Mouse (Mus musculus): ENCODE results near the gene Ilf3. TPM values are rescaled to one million over a fixed set of nuclear protein-coding genes. Genes with fewer than 3 reads are reported as not detected.

Gene Ilf3
- total and polyA plus RNA-seq, 2 experiments from 2014 or later: 105 to 198 TPM

- Histone ChIP-seq H3K4me1 (ENCODE audit: insufficient read depth, low read length) (no peaks in the 10 kb centered on the region), H3K4me3 (ENCODE audit: low read depth, low read length) (no peak overlapping the region), H3K9ac (replicated peaks; ENCODE audit: low read length, poor library complexity, severe bottlenecking) (no peak overlapping the region), H3K36me3 (ENCODE audit: insufficient read depth, low read length) (no peaks in the 10 kb centered on the region), H3K27ac (ENCODE audit: low read depth, low read length) (no peak overlapping the region), H3K27me3 (ENCODE audit: insufficient read depth, low read length) (no peaks in the 10 kb centered on the region), H3K9me3 (ENCODE audit: low read length) (no peaks in the 10 kb centered on the region), H3K4me2 (ENCODE audit: low read depth, low read length, poor library complexity, severe bottlenecking) (no peak overlapping the region)
- DNase-seq (ENCODE audit: low spot score) (no peak), ATAC-seq (ENCODE audit: low FRiP score) (no peak)
- WGBS: 85% methylated on average over 3 of the region's 3 CpGs
- TF ChIP-seq CTCF (IDR thresholded peaks at IDR 0.05): no peak
These were observed 71.8 kb downstream of the Ilf3 start for GRCm38 (mm10) chr9:21439456-21439855.

GRCm38 (mm10) chr9:21439914-21440313 lies 72.2 kb downstream of the Ilf3 start:
- no peak for ATAC-seq (ENCODE audit: low FRiP score)

GRCm38 (mm10) chr9:21440387-21440786 lies 72.7 kb downstream of the Ilf3 start:
- TF ChIP-seq CTCF (IDR thresholded peaks at IDR 0.05): no peak
- no peak overlapping the region for H3K9ac ChIP-seq (replicated peaks; ENCODE audit: low read length, poor library complexity, severe bottlenecking)
- no peak overlapping the region for H3K4me3 ChIP-seq (ENCODE audit: low read depth, low read length)
- H3K4me1 ChIP-seq (ENCODE audit: insufficient read depth, low read length): no peaks in the 10 kb centered on the region
- no peak overlapping the region for H3K4me2 ChIP-seq (ENCODE audit: low read depth, low read length, poor library complexity, severe bottlenecking)
- H3K27me3 ChIP-seq (ENCODE audit: insufficient read depth, low read length): no peaks in the 10 kb centered on the region
- ATAC-seq (ENCODE audit: low FRiP score): no peak
- no peaks in the 10 kb centered on the region for H3K9me3 ChIP-seq (ENCODE audit: low read length)
- H3K36me3 ChIP-seq (ENCODE audit: insufficient read depth, low read length): no peaks in the 10 kb centered on the region
- H3K27ac ChIP-seq (ENCODE audit: low read depth, low read length): no peak overlapping the region
- no peak for DNase-seq (ENCODE audit: low spot score)

More at GRCm38 (mm10) chr9:21439914-21440313, 72.2 kb downstream of the Ilf3 start:
- Histone ChIP-seq H3K27me3 (ENCODE audit: insufficient read depth, low read length) (no peaks in the 10 kb centered on the region), H3K4me3 (ENCODE audit: low read depth, low read length) (no peak overlapping the region), H3K9ac (replicated peaks; ENCODE audit: low read length, poor library complexity, severe bottlenecking) (no peak overlapping the region), H3K4me1 (ENCODE audit: insufficient read depth, low read length) (no peaks in the 10 kb centered on the region), H3K36me3 (ENCODE audit: insufficient read depth, low read length) (no peaks in the 10 kb centered on the region), H3K27ac (ENCODE audit: low read depth, low read length) (no peak overlapping the region), H3K9me3 (ENCODE audit: low read length) (no peaks in the 10 kb centered on the region), H3K4me2 (ENCODE audit: low read depth, low read length, poor library complexity, severe bottlenecking) (no peak overlapping the region)
- 92% methylated on average over 2 of the region's 2 CpGs for WGBS
- no peak for TF ChIP-seq CTCF (IDR thresholded peaks at IDR 0.05)
- DNase-seq (ENCODE audit: low spot score): no peak

- H3K4me2 ChIP-seq (ENCODE audit: low read depth, low read length, poor library complexity, severe bottlenecking): no peak overlapping the region
- H3K9me3 ChIP-seq (ENCODE audit: low read length): no peaks in the 10 kb centered on the region
- ATAC-seq (ENCODE audit: low FRiP score): no peak
- H3K36me3 ChIP-seq (ENCODE audit: insufficient read depth, low read length): no peaks in the 10 kb centered on the region
- no peaks in the 10 kb centered on the region for H3K4me1 ChIP-seq (ENCODE audit: insufficient read depth, low read length)
- H3K27me3 ChIP-seq (ENCODE audit: insufficient read depth, low read length): no peaks in the 10 kb centered on the region
- H3K9ac ChIP-seq (replicated peaks; ENCODE audit: low read length, poor library complexity, severe bottlenecking): no peak overlapping the region
- no peak for DNase-seq (ENCODE audit: low spot score)
- TF ChIP-seq CTCF (IDR thresholded peaks at IDR 0.05): no peak
- no peak overlapping the region for H3K4me3 ChIP-seq (ENCODE audit: low read depth, low read length)
- H3K27ac ChIP-seq (ENCODE audit: low read depth, low read length): no peak overlapping the region
- WGBS: 96% methylated on average over 8 of the region's 8 CpGs
These were observed 76.2 kb downstream of the Ilf3 start for GRCm38 (mm10) chr9:21443853-21444252.

GRCm38 (mm10) chr9:21444574-21444973 lies 76.9 kb downstream of the Ilf3 start:
- Histone ChIP-seq H3K27ac (ENCODE audit: low read depth, low read length) (no peak overlapping the region), H3K4me2 (ENCODE audit: low read depth, low read length, poor library complexity, severe bottlenecking) (no peak overlapping the region), H3K4me3 (ENCODE audit: low read depth, low read length) (no peak overlapping the region), H3K36me3 (ENCODE audit: insufficient read depth, low read length) (no peaks in the 10 kb centered on the region), H3K9me3 (ENCODE audit: low read length) (no peaks in the 10 kb centered on the region), H3K4me1 (ENCODE audit: insufficient read depth, low read length) (no peaks in the 10 kb centered on the region), H3K27me3 (ENCODE audit: insufficient read depth, low read length) (no peaks in the 10 kb centered on the region), H3K9ac (replicated peaks; ENCODE audit: low read length, poor library complexity, severe bottlenecking) (no peak overlapping the region)
- no peak for ATAC-seq (ENCODE audit: low FRiP score)
- no peak for TF ChIP-seq CTCF (IDR thresholded peaks at IDR 0.05)
- 93% methylated on average over 4 of the region's 4 CpGs for WGBS
- no peak for DNase-seq (ENCODE audit: low spot score)

GRCm38 (mm10) chr9:21445081-21445744 lies 77.5 kb downstream of the Ilf3 start:
- no peak overlapping the region for H3K9ac ChIP-seq (replicated peaks; ENCODE audit: low read length, poor library complexity, severe bottlenecking)
- DNase-seq (ENCODE audit: low spot score) (no peak), ATAC-seq (ENCODE audit: low FRiP score) (no peak)
- H3K4me2 ChIP-seq (ENCODE audit: low read depth, low read length, poor library complexity, severe bottlenecking): no peak overlapping the region
- H3K27ac ChIP-seq (ENCODE audit: low read depth, low read length): no peak overlapping the region
- H3K9me3 ChIP-seq (ENCODE audit: low read length): no peaks in the 10 kb centered on the region
- H3K27me3 ChIP-seq (ENCODE audit: insufficient read depth, low read length): no peaks in the 10 kb centered on the region
- peak; percentile 7; the same call in 1 of the 2 replicates for TF ChIP-seq CTCF (IDR thresholded peaks at IDR 0.05)
- H3K4me3 ChIP-seq (ENCODE audit: low read depth, low read length): no peak overlapping the region
- no peaks in the 10 kb centered on the region for H3K4me1 ChIP-seq (ENCODE audit: insufficient read depth, low read length)
- 94% methylated on average over 6 of the region's 6 CpGs for WGBS
- H3K36me3 ChIP-seq (ENCODE audit: insufficient read depth, low read length): peaks cover 2% of the 10 kb centered on the region; the same call in 1 of the 2 replicates

Data from midbrain, postnatal 0 days (tissue).